Mouse (Mus musculus) liver, embryonic 14.5 days (tissue): ENCODE measurements around the gene Mzf1. TPM values are rescaled to one million over a fixed set of nuclear protein-coding genes. Genes with fewer than 3 reads are reported as not detected.
"Not testable (repeated sequence)": the region's sequence is repeated elsewhere in the genome, so short reads cannot be mapped to it uniquely, and the experiment has no call there.

ENCODE experiments used
- ATAC-seq: fragments of 200-750 bp; cut with Nextera tagmentation; 2 replicates; pipeline ENCODE4 v1.8.0; 2017; ENCODE audit warnings: moderate number of reproducible peaks, mild to moderate bottlenecking, moderate library complexity; ENCODE audit not compliant: insufficient read depth
- DNase-seq, 3 experiments: peaks; one replicate each; pipeline ENCODE4 v3.0.0-alpha.2; 2012 to 2013; ENCODE audit warnings: low read depth in 3 of 3, low spot score in 3 of 3
- H3K27ac ChIP-seq: fragments of 300-500 bp; sonication (generic); 2 replicates; pipeline ENCODE4 v1.5.1; 2014; ENCODE audit warnings: moderate library complexity, mild to moderate bottlenecking, control low read depth, inconsistent platforms
- H3K27me3 ChIP-seq: fragments of 300-500 bp; sonication (generic); 2 replicates; pipeline ENCODE4 v1.6.1; 2014; ENCODE audit warnings: mild to moderate bottlenecking, low read length, moderate library complexity; ENCODE audit not compliant: control insufficient read depth, insufficient read depth
- H3K36me3 ChIP-seq: fragments of 300-500 bp; sonication (generic); replicated peaks from 2 replicates; pipeline ENCODE4 v1.6.1; 2014; ENCODE audit warnings: low read depth; ENCODE audit not compliant: control insufficient read depth, insufficient read depth
- H3K4me1 ChIP-seq, 2 experiments: fragments of 200-500 bp in 1 of 2; fragments of 300-500 bp in 1 of 2; sonication (generic) in 1 of 2; replicated peaks; 2 replicates each; pipeline ENCODE4 v1.6.1; 2012 to 2014; ENCODE audit warnings: antibody characterized with exemption in 1 of 2, inconsistent platforms in 1 of 2, low read length in 1 of 2; ENCODE audit not compliant: control insufficient read depth in 2 of 2, insufficient read depth in 2 of 2
- H3K4me2 ChIP-seq: fragments of 300-500 bp; sonication (generic); 2 replicates; pipeline ENCODE4 v1.6.1; 2014; ENCODE audit warnings: low read depth, mild to moderate bottlenecking, control low read depth, moderate library complexity
- H3K4me3 ChIP-seq, 2 experiments: fragments of 200-500 bp in 1 of 2; fragments of 300-500 bp in 1 of 2; sonication (generic) in 1 of 2; 2 replicates each; pipeline ENCODE4 v1.5.1; 2012 to 2014; ENCODE audit warnings: low read depth in 2 of 2, low read length in 2 of 2, mild to moderate bottlenecking in 2 of 2, control low read depth in 1 of 2, inconsistent platforms in 1 of 2, moderate library complexity in 1 of 2; ENCODE audit not compliant: insufficient read depth in 1 of 2
- H3K9ac ChIP-seq: fragments of 300-500 bp; sonication (generic); replicated peaks from 2 replicates; pipeline ENCODE4 v1.6.1; 2014; ENCODE audit warnings: mild to moderate bottlenecking, control low read depth, moderate library complexity
- H3K9me3 ChIP-seq: fragments of 300-500 bp; sonication (generic); 2 replicates; pipeline ENCODE4 v1.6.1; 2016; ENCODE audit warnings: low read length, mixed read lengths; ENCODE audit not compliant: control insufficient read depth
- CTCF ChIP-seq: IDR thresholded peaks from 2 replicates; pipeline ENCODE4 v1.5.1; 2016; ENCODE audit warnings: antibody characterized with exemption, low read depth, control low read depth
- EP300 ChIP-seq: IDR thresholded peaks from 2 replicates; pipeline ENCODE4 v1.6.1; 2016; ENCODE audit warnings: antibody characterized with exemption, low read depth
- WGBS: fragments of 180-500 bp; shearing (Covaris S2); extraction: QIAGEN DNeasy Blood & Tissue Kit; methylation state at CpG from one replicate; pipeline ENCODE4 v1.1.7; 2014; ENCODE audit not compliant: insufficient replicate concordance; 5-methylcytosine and 5-hydroxymethylcytosine counted together
- polyA plus RNA-seq, 2 experiments: library from polyadenylated mRNA; depleted of rRNA in 1 of 2; stranded (reverse) in 1 of 2; unstranded in 1 of 2; fragments of >200 nt; fragmentation: Nextera tagmentation in 1 of 2; extraction: Ambion mirVana in 1 of 2; gene quantifications; 2 replicates each; pipeline versions ENCODE4 v1.2.1 to v1.2.3; 2012 to 2014

Gene Mzf1
- polyA plus RNA-seq (2012; rRNA removed), result 0.54 and 0.80 TPM in 2 replicates
- polyA plus RNA-seq (2014; fragmentation: Nextera tagmentation; extraction: Ambion mirVana), result 0.14 and 0.27 TPM in 2 replicates

DNA sequence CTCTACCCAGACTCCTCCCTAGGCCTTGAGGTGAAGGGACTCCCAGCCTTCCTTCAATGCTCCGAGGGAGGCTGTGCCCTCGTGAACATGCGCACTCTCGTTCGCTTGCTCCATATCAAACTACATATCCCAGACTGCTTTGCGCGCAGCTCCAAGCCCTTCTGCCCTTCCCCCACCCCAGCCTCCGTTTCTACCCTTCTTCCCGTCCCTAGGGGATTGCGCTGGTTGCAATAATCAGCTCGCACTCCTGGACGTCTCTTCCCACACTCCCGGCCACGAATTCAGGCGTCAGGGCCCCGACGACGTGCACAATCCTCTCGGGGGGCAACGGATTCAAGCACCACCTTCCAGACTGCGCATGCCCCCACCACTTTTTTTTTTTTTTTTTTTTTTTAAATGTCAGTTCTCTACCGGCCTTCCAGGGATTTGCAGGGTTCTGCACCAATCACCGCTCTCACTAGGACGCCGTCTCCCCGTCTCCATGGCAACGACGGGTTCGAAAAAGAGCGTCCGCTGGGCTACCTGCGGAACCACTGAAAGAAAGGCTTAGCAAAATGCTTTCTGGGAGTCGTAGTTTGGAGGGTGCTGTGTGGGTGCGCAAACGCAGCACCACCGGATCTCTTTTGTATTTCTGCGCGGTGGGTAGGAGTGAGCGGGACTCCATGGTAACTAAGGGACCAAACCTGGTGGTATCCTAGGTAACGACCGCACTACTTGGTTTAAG is at the start of gene Mzf1:
Gene Mzf1 (minus strand): TSS at position 478 of the 724 bp plus-strand sequence.
- H3K4me3 ChIP-seq, result peak within 1 kb of the TSS; percentile 72 to 93
- TF ChIP-seq CTCF (no peak), EP300 (no peak)
- ATAC-seq (peak; percentile 88), DNase-seq (peak; percentile 71 to 76 (median 75))
- no peaks in the 10 kb centered on the region for H3K27me3 ChIP-seq
- no peaks in the 10 kb centered on the region for H3K36me3 ChIP-seq
- H3K4me2 ChIP-seq, result peak within 1 kb of the TSS; percentile 74
- peaks cover 2 to 10% of the 10 kb centered on the region in 2 experiments; a peak in 3 of 4 replicates for H3K4me1 ChIP-seq
- WGBS, result under 1% methylated on average over 41 of the region's 41 CpGs
- peak within 1 kb of the TSS; percentile 51 for H3K27ac ChIP-seq
- peak within 1 kb of the TSS; percentile 74 for H3K9ac ChIP-seq
- H3K9me3 ChIP-seq, result no peaks in the 10 kb centered on the region

- no peak for TF ChIP-seq CTCF
- no peak for TF ChIP-seq EP300
- 28% methylated on average over 3 of the region's 3 CpGs for WGBS
- ATAC-seq, result no peak
These were observed 40.5 kb upstream of the Mzf1 start, which contains the start of gene Vmn1r85 for GRCm38 (mm10) chr7:13095073-13095472. Gene Vmn1r85, minus strand, starts transcription at chr7:13095173.

DNA sequence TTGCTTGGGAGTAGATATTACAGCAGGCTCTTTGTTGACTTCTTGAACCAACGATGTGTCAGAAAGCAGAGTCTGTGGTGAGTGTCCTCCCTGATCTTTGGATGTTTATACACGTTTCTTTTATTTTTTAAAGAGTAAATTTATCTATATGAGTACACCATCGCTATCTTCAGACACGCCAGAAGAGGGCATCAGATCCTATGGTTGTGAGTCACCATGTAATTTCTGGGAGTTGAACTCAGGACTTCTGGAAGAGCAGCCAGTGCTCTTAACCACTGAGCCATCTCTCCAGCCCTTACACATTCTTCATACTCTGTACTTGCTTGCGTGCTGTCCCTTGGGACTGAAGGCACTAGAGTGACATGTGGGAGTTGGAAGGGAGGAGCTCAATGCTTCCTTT is 17.7 kb upstream of the Mzf1 start:
- no peak overlapping the region for H3K9ac ChIP-seq
- ATAC-seq, result no peak
- no peak for DNase-seq
- 49% methylated on average over 5 of the region's 5 CpGs for WGBS
- TF ChIP-seq CTCF (no peak), EP300 (no peak)
- H3K27me3 ChIP-seq, result no peaks in the 10 kb centered on the region
- no peaks in the 10 kb centered on the region for H3K36me3 ChIP-seq
- H3K9me3 ChIP-seq, result no peaks in the 10 kb centered on the region
- H3K4me1 ChIP-seq, result no peaks in the 10 kb centered on the region
- H3K4me3 ChIP-seq, result no peak overlapping the region
- H3K27ac ChIP-seq, result no peak overlapping the region
- no peak overlapping the region for H3K4me2 ChIP-seq

More at GRCm38 (mm10) chr7:13095073-13095472, 40.5 kb upstream of the Mzf1 start, which contains the start of gene Vmn1r85:
- H3K36me3 ChIP-seq, result no peaks in the 10 kb centered on the region
- no peaks in the 10 kb centered on the region for H3K9me3 ChIP-seq
- no peak within 1 kb of the TSS for H3K27ac ChIP-seq
- no peaks in the 10 kb centered on the region for H3K27me3 ChIP-seq
- no peak within 1 kb of the TSS for H3K4me2 ChIP-seq
- H3K4me1 ChIP-seq, result no peaks in the 10 kb centered on the region
- H3K4me3 ChIP-seq, result no peak within 1 kb of the TSS
- no peak within 1 kb of the TSS for H3K9ac ChIP-seq
- no peak for DNase-seq

GRCm38 (mm10) chr7:13063399-13063798 is 8.8 kb upstream of the Mzf1 start:
- H3K4me3 ChIP-seq, DNase-seq, H3K36me3 ChIP-seq, H3K27ac ChIP-seq, H3K9ac ChIP-seq, ATAC-seq, H3K9me3 ChIP-seq, H3K27me3 ChIP-seq, H3K4me1 ChIP-seq, H3K4me2 ChIP-seq: not testable (repeated sequence)
- 36% methylated on average over 2 of the region's 2 CpGs for WGBS
- peak; percentile 65 for TF ChIP-seq CTCF

DNA sequence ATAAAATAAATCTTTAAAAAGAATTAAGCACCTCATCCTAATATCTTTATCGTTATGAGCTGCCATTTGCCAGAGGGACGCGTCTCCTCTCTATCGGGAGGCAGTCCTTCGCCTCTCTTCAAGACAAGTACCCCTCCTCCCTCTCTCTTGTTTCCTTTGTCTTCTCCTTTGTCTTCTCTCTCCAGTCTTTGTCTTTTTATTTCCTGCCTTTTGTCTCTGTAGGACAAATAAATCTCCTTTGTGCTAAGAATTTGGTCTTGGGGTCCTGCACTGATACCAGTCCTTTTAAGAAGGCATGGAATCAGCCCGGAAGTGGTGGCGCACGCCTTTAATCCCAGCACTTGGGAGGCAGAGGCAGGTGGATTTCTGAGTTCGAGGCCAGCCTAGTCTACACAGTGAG is 5.0 kb upstream of the Mzf1 start:
- no peak overlapping the region for H3K4me2 ChIP-seq
- peaks cover 0 to 4% of the 10 kb centered on the region in 2 experiments; a peak in 2 of 4 replicates for H3K4me1 ChIP-seq
- H3K4me3 ChIP-seq, result no peak overlapping the region
- DNase-seq (no peak), ATAC-seq (no peak)
- H3K9me3 ChIP-seq, result no peaks in the 10 kb centered on the region
- TF ChIP-seq CTCF, result no peak
- TF ChIP-seq EP300, result no peak
- H3K27ac ChIP-seq, result no peak overlapping the region
- no peak overlapping the region for H3K9ac ChIP-seq
- no peaks in the 10 kb centered on the region for H3K36me3 ChIP-seq
- no peaks in the 10 kb centered on the region for H3K27me3 ChIP-seq
- 77% methylated on average over 9 of the region's 9 CpGs for WGBS
